In the genomic region with DNA sequence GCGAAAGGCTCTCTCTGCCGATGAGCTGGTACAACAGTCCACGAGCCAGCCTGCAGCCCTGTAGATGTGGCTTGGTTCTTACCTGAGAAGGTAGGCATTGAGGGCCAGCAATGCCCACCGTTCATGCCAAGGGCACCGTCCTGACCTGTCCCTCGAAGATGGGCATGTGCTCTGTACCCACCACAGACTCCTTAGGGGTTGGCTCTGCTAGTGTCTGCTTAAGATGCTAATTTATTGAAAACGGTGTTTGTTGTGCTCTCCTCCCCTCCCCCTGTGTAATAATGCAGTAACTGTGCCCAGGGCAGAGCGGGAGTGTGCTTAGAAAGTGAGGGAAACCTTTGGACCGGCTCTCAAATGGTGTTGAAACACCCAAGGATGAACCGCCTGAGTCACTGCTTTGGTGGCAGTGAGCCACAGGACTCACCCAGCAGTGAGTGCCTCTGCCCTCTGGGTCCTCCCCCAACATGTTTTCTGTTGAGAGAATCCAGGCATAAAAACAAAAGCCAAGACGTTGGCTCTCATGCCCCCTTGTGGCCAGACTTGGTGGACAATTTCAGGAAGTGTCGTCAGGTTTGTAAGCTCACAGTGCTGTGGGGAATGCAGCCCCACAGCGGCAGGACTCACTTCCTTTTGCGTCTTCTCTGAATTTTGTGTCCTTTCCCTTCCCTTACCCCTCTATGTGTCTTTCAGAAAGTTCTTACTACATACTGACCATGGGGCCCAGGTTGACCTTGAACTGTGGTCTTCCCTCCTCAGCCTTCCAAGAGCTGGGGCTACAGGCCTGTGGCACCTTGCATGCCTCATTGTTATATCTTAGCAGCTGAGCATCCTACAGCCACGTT, we compare ENCODE assay signal across 8 mouse cellular contexts.
DNase-seq lines count a peak whose midpoint lies in the region; ATAC-seq and TF ChIP-seq lines count a peak whose summit lies in the region.

No protein-coding gene starts in this region.

- no peak overlapping the region for H3K4me3 ChIP-seq in bone marrow macrophage, adult 2 months (ENCODE audit: insufficient read depth, low read length)
- H3K4me3 ChIP-seq in embryonic fibroblast, embryonic 13.5 days (ENCODE audit: insufficient read depth, low read length): no peak overlapping the region
- H3K4me3 ChIP-seq in heart, embryonic 11.5 days (ENCODE audit: low read depth, low read length): no peak overlapping the region
- H3K4me3 ChIP-seq in kidney, embryonic 16.5 days (ENCODE audit: low read length): no peak overlapping the region
- H3K4me3 ChIP-seq in liver, adult 2 months (ENCODE audit: insufficient read depth, low read depth, low read length): no peak overlapping the region
- no peak overlapping the region for H3K4me3 ChIP-seq in myocyte

- TF ChIP-seq CTCF in bone marrow macrophage, adult 2 months (IDR thresholded peaks at IDR 0.05; ENCODE audit: low read depth, low read length): peak; percentile 70
- peak; percentile 61; the same call in 1 of the 2 replicates for TF ChIP-seq CTCF in embryonic fibroblast, embryonic 13.5 days (IDR thresholded peaks at IDR 0.05; ENCODE audit: borderline replicate concordance, insufficient read depth, low read length)
- TF ChIP-seq CTCF in liver, adult 2 months (IDR thresholded peaks at IDR 0.05; ENCODE audit: low read depth, low read length): peak; percentile 86

- H3K4me1 ChIP-seq in bone marrow macrophage, adult 2 months (ENCODE audit: control insufficient read depth, insufficient read depth, low read length): peaks cover 29% of the 10 kb centered on the region
- peaks cover 10% of the 10 kb centered on the region; the same call in 1 of the 2 replicates for H3K4me1 ChIP-seq in embryonic fibroblast, embryonic 13.5 days (ENCODE audit: control insufficient read depth, insufficient read depth, low read length)
- H3K4me1 ChIP-seq in heart, embryonic 11.5 days (ENCODE audit: control insufficient read depth, insufficient read depth, low read length): peaks cover 16% of the 10 kb centered on the region
- peaks cover 13% of the 10 kb centered on the region for H3K4me1 ChIP-seq in kidney, embryonic 16.5 days (ENCODE audit: insufficient read depth, low read length)
- H3K4me1 ChIP-seq in liver, adult 2 months (ENCODE audit: control insufficient read depth, insufficient read depth, low read length): peaks cover 35% of the 10 kb centered on the region

- no peaks in the 10 kb centered on the region; the same call in 1 of the 2 replicates for H3K79me2 ChIP-seq in liver, adult 2 months (ENCODE audit: control insufficient read depth, insufficient read depth, low read length)
- H3K79me2 ChIP-seq in myocyte (ENCODE audit: control insufficient read depth, insufficient read depth): no peaks in the 10 kb centered on the region

- H3K36me3 ChIP-seq in heart, embryonic 11.5 days (ENCODE audit: control insufficient read depth, insufficient read depth, low read length): no peaks in the 10 kb centered on the region
- H3K36me3 ChIP-seq in kidney, embryonic 16.5 days (ENCODE audit: insufficient read depth, low read length): no peaks in the 10 kb centered on the region
- H3K36me3 ChIP-seq in liver, adult 2 months (ENCODE audit: control insufficient read depth, insufficient read depth, low read length): no peaks in the 10 kb centered on the region
- H3K36me3 ChIP-seq in myocyte (ENCODE audit: control insufficient read depth, insufficient read depth): no peaks in the 10 kb centered on the region
- H3K36me3 ChIP-seq in splenic B cell, adult 2 months (ENCODE audit: control insufficient read depth, insufficient read depth, low read length, poor library complexity, severe bottlenecking): no peaks in the 10 kb centered on the region

- H3ac ChIP-seq in myocyte (ENCODE audit: control insufficient read depth, insufficient read length): no peak overlapping the region

- TF ChIP-seq POLR2A in bone marrow macrophage, adult 2 months (IDR thresholded peaks at IDR 0.05; ENCODE audit: borderline replicate concordance, low read depth, low read length): no peak
- TF ChIP-seq POLR2A in embryonic fibroblast, embryonic 13.5 days (IDR thresholded peaks at IDR 0.05; ENCODE audit: low read depth, low read length): no peak
- no peak for TF ChIP-seq POLR2A in liver, adult 2 months (IDR thresholded peaks at IDR 0.05; ENCODE audit: extremely low read depth, insufficient read depth, low read length)
- TF ChIP-seq POLR2A in myocyte (IDR thresholded peaks at IDR 0.05; ENCODE audit: insufficient read length, low read depth): no peak

- H3K4me2 ChIP-seq in heart, embryonic 11.5 days: peak overlapping the region; percentile 27
- peak overlapping the region; percentile 28; the same call in 1 of the 2 replicates for H3K4me2 ChIP-seq in kidney, embryonic 16.5 days (replicated peaks; ENCODE audit: low read depth, low read length)
- peak overlapping the region; percentile 73 for H3K4me2 ChIP-seq in myocyte (ENCODE audit: low read depth)

- ATAC-seq in heart, embryonic 11.5 days (replicated peaks; ENCODE audit: insufficient number of reproducible peaks, low FRiP score, low TSS enrichment): peak; percentile 82
- ATAC-seq in kidney, embryonic 16.5 days (ENCODE audit: low FRiP score, low TSS enrichment): peak; percentile 96

- DNase-seq in A20 (ENCODE audit: low read depth, low spot score): peak; percentile 99
- DNase-seq in liver, adult 2 months (ENCODE audit: extremely low read depth, low read depth, low spot score): peak; percentile 99
- peak; percentile 96 for DNase-seq in splenic B cell, adult 2 months (ENCODE audit: low read depth, low spot score)

- 35% methylated on average over 15 of the region's 15 CpGs for WGBS in heart, embryonic 11.5 days (ENCODE audit: insufficient replicate concordance)
- 37% methylated on average over 15 of the region's 15 CpGs for WGBS in kidney, embryonic 16.5 days
- WGBS in liver, adult 2 months: 10% methylated on average over 15 of the region's 15 CpGs

- peak overlapping the region; percentile 29; the same call in 1 of the 2 replicates for H3K9ac ChIP-seq in heart, embryonic 11.5 days (ENCODE audit: low read depth, low read length)
- peak overlapping the region; percentile 50 for H3K9ac ChIP-seq in kidney, embryonic 16.5 days (replicated peaks; ENCODE audit: low read length)
- H3K9ac ChIP-seq in liver, adult 2 months (ENCODE audit: low read depth, low read length): peak overlapping the region; percentile 26

- no peaks in the 10 kb centered on the region for H3K27me3 ChIP-seq in heart, embryonic 11.5 days (ENCODE audit: control insufficient read depth, insufficient read depth, low read length)
- H3K27me3 ChIP-seq in kidney, embryonic 16.5 days (ENCODE audit: insufficient read depth, low read length): no peaks in the 10 kb centered on the region
- H3K27me3 ChIP-seq in liver, adult 2 months (ENCODE audit: control insufficient read depth, insufficient read depth, low read length): no peaks in the 10 kb centered on the region
- H3K27me3 ChIP-seq in myocyte (ENCODE audit: control insufficient read depth, insufficient read depth, insufficient read length): no peaks in the 10 kb centered on the region
- H3K27me3 ChIP-seq in splenic B cell, adult 2 months (ENCODE audit: control insufficient read depth, insufficient read depth, low read length, poor library complexity, severe bottlenecking): no peaks in the 10 kb centered on the region

- no peaks in the 10 kb centered on the region; the same call in 1 of the 2 replicates for H3K9me3 ChIP-seq in heart, embryonic 11.5 days (replicated peaks; ENCODE audit: control insufficient read depth, low read length)
- H3K9me3 ChIP-seq in kidney, embryonic 16.5 days (ENCODE audit: low read length): peaks cover 7% of the 10 kb centered on the region; the same call in 1 of the 2 replicates

- peak overlapping the region; percentile 67 for H3K27ac ChIP-seq in bone marrow macrophage, adult 2 months (ENCODE audit: insufficient read depth, low read depth, low read length)
- peak overlapping the region; percentile 49 for H3K27ac ChIP-seq in embryonic fibroblast, embryonic 13.5 days (ENCODE audit: insufficient read depth, low read length)
- H3K27ac ChIP-seq in heart, embryonic 11.5 days (ENCODE audit: low read depth, low read length): peak overlapping the region; percentile 59; the same call in 1 of the 2 replicates
- no peak overlapping the region for H3K27ac ChIP-seq in kidney, embryonic 16.5 days (ENCODE audit: low read length)
- H3K27ac ChIP-seq in liver, adult 2 months (replicated peaks; ENCODE audit: insufficient read depth, low read depth, low read length): peak overlapping the region; percentile 62

TF ChIP-seq in myocyte, 11 proteins besides CTCF, POLR2A, EP300 and RAD21:
- TF ChIP-seq MAX (IDR thresholded peaks at IDR 0.05; ENCODE audit: low read depth) (no peak), CEBPB (IDR thresholded peaks at IDR 0.05; ENCODE audit: insufficient read depth, poor library complexity, severe bottlenecking) (peak; percentile 64)
TF ChIP-seq in myocyte: peak in this region for 1.
